Mouse (Mus musculus) cortical plate, adult 2 months (tissue): Measurements from ENCODE around the gene Tmc2. TPM values are rescaled to one million over a fixed set of nuclear protein-coding genes. Genes with fewer than 3 reads are reported as not detected.

Experiments used
- H3K27ac ChIP-seq: fragments of 200-500 bp; 2 replicates; pipeline ENCODE4 v1.5.1; 2012; ENCODE audit warnings: low read length, control low read depth, inconsistent platforms; ENCODE audit not compliant: insufficient read depth
- H3K4me1 ChIP-seq: fragments of 200-500 bp; 2 replicates; pipeline ENCODE4 v1.6.1; 2011; ENCODE audit warnings: low read length; ENCODE audit not compliant: control insufficient read depth, insufficient read depth
- H3K4me3 ChIP-seq: fragments of 200-500 bp; 2 replicates; pipeline ENCODE4 v1.5.1; 2011; ENCODE audit warnings: mild to moderate bottlenecking, low read length, control low read depth; ENCODE audit not compliant: insufficient read depth
- CTCF ChIP-seq: fragments of 200-500 bp; IDR thresholded peaks from 2 replicates; pipeline ENCODE4 v1.5.1; 2011; ENCODE audit warnings: mild to moderate bottlenecking, control low read depth, low read length; ENCODE audit not compliant: insufficient read depth; ENCODE audit errors: extremely low read depth
- POLR2A ChIP-seq: fragments of 200-500 bp; IDR thresholded peaks from 2 replicates; pipeline ENCODE4 v1.6.1; 2011; ENCODE audit warnings: mild to moderate bottlenecking, low read length, control low read depth; ENCODE audit not compliant: insufficient read depth; ENCODE audit errors: extremely low read depth
- polyA plus RNA-seq: library from polyadenylated mRNA; depleted of rRNA; stranded (reverse); fragments of >200 nt; gene quantifications from 2 replicates; pipeline ENCODE4 v1.2.3, GENCODE M21; 2012; rRNA removed

Gene Tmc2
- polyA plus RNA-seq, result not detected in 2 replicates

DNA sequence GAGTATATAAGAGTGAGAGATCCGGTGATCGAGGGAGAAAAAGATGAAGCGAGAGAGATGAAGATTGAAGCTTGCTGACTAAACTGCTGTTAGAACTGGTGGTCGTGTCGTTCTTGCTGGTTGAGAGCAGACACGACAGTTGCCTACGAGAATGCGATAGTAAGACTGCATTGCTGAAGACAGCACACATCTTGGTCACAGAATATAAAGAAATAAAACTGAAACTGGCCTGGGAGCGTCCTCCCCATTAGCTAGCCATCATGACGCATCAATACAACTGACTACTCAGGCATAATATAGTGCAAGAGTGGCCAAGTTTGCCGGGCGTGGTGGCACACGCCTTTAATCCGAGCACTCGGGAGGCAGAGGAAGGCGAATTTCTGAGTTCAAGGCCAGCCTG is at the start of gene Tmc2:
Tmc2 (plus strand) TSS at position 301 of the 400 bp plus-strand sequence.
- Histone ChIP-seq H3K4me3 (no peak within 1 kb of the TSS), H3K27ac (no peak within 1 kb of the TSS), H3K4me1 (0 out of 2 replicates have a peak, but pooled peaks cover 2% of the 10 kb centered on the region)
- TF ChIP-seq POLR2A (no peak), CTCF (no peak)

DNA sequence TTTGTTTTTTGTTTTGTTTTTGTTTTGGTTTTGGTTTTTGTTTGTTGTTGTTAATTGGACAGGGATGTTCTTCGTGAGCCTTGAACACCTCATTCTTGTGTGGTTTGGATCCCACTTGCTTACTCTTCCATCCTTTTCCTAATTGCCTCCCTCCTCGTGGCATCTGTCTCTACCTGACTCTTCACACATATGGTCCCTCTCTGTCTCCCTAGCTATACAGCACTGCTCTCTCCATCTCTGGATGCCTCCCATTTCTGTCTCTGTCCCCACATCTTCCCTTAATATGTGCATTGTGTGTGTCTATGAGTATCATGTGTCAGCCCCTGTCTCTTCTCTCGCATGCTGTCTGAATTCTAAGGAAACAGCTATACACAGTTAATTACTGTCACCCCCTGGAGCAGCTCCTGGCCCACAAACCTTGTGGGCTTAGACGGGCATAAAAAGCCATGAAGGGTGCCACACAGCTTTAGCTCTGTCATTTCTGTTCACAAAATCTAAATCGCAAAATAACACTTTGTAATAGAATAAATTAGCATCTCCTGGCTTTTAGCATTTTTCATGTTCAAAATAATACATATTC is 48.8 kb upstream of the Tmc2 start:
- Histone ChIP-seq H3K27ac (no peak overlapping the region), H3K4me3 (no peak overlapping the region), H3K4me1 (no peaks in the 10 kb centered on the region)
- TF ChIP-seq POLR2A, result no peak
- no peak for TF ChIP-seq CTCF

DNA sequence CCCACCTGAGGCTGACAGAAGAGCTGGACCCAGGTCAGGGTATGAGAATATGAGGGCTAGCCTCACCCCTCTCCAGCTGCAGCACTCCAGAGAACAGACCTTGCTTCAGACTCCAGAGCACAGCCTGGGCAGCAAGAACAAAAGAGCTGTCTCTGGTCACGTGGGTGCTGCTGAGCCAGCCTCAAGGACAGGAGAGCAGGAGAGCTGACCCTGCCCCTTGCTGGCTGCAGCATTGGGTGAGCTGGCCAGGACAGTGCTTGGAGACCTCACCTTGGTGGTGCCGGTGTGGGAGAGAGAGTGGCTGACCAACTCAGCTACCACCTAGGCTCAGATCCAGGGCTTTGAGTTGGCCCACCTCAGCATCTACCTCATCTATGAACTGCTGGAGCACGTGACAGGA is 39.8 kb upstream of the Tmc2 start:
- Histone ChIP-seq H3K27ac (no peak overlapping the region), H3K4me3 (no peak overlapping the region), H3K4me1 (no peaks in the 10 kb centered on the region)
- TF ChIP-seq POLR2A (no peak), CTCF (no peak)

DNA sequence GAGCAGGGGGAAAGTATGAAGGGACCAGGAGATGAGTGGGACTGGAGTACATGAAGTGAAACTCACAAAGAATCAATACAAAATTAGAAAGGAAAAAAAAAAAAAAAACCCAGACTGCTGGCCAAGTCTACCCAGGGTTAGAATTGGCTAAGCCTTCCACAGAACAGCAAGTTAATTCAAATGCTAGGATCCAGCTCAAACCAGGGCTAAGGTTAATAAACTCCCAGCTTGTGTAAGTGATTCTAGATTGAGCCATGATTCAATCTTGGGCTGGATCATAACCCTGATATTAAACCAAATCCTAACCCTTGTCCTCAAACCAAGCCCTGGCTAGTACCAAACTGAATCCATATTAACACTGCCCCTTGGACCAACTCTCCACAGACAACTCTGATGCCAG is 39.1 kb upstream of the Tmc2 start:
- TF ChIP-seq CTCF (no peak), POLR2A (no peak)
- Histone ChIP-seq H3K27ac (no peak overlapping the region), H3K4me1 (no peaks in the 10 kb centered on the region), H3K4me3 (no peak overlapping the region)

DNA sequence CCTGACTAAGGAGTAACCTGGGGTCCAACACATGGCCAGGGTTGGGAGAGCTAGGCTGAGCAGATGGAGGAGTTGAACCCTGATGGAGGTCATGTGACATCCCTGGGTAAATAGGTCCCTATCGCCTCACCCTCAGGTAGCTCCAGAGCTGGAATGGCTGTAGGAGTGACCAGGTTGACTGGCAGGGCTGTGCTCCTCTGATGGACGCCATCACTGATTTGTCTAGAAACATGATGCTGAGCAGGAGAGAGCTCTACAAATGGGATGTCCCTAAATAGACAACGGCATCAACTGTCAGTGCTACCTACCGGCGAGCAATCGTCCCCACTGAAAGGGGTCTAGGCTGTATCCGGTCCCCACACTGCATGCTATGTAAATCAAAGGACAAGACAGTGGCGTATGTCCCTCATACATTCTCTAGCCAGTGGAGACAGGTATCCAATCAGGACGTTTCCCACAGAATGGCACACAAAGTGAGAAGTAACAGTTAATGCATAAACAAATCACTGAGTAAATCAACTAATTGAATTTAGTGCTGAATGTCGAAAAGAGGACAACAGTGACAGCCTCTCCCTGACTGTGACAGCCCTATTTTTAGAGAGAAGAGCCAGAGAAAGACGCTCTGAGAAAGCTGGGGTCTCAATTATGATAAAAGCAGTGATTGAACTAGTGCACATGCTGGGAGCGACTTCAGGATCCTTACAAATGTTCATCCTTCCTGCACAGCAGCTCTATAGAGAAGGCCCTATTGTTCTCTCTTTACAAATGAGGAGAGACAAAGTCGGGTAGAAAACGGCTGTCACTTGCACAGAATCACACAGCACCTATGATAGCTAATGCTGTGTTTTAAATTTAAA is 37.5 kb upstream of the Tmc2 start:
- H3K27ac ChIP-seq, result no peak overlapping the region
- H3K4me3 ChIP-seq, result no peak overlapping the region
- H3K4me1 ChIP-seq, result no peaks in the 10 kb centered on the region
- TF ChIP-seq CTCF (no peak), POLR2A (no peak)

DNA sequence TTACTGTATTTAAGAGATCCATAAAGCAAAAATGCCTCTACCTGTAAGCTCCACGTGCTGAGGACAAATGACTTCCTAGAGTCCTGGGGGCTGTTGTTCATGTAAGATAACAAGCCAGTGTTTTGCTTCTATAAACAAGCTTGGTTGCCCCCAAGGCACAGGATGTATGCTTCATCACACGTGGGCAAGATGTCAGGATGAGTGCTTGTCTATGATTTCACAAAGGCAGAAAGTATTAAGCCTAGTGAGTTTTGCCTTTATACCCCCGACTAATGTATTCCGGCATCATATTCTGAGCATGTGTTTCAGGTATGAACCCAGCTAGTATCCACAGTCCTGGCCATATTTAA is 36.9 kb upstream of the Tmc2 start:
- H3K27ac ChIP-seq, result no peak overlapping the region
- no peak overlapping the region for H3K4me3 ChIP-seq
- TF ChIP-seq POLR2A (no peak), CTCF (no peak)
- H3K4me1 ChIP-seq, result no peaks in the 10 kb centered on the region

DNA sequence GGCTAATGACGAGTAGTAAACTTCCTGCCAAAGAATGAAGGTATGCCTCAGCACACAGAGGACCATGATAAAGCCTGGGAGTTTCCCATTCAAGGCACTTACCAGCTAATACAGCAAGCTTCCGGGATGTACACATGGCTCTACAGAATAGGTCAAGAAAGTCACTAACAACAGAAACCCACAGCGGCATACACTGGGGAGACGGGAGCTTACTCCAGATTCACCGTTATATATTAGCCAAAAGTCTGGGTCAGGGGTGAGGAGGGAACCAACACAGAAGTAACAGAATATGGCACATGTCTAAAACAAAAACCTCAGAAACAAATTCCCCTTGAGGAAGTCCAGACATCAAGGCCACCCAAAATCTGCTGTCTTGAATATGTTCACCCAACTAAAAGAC is 32.3 kb upstream of the Tmc2 start:
- TF ChIP-seq CTCF (no peak), POLR2A (no peak)

DNA sequence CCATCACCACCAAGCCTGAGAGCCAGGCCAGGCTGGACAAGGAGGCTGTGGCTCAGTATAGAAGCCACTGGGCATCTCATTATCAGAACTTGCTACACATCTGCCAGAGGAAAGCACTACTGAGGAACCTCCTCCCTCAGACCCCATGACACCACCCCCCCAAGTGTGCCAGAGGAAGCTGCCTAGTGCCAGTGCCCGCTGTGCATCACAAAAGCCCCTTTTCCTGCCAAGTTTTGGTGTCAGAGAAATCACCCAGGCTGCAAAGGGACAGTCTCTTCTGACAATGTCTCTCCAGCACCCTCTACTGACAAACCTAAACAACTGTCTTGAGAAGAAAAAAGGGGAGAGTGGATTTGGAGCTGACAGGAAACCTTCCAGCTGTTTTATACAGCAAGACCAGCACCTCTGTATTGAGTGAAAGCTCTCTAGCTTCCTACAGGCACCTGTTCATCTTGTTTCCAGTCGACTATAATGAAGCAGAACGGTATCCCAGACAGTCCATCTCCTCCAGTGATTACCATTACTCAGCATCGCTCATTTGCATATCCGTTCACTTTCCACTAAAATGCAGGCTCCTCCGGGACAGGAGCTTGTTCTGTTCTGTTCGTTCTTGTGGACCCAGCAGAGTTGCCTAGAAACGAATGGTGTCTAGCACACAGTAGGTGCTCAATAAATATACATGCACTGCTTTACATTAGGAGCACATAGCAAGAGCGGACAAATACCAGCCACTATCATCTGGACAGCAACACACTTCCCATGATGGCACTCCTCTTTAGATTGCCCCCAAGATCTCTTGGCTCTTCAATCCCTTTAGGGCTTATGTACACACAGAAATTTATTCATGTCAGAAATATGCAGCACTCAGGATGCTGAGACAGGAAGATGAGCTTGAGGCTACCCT is 28.4 kb upstream of the Tmc2 start:
- H3K4me3 ChIP-seq, result no peak overlapping the region
- no peak overlapping the region for H3K27ac ChIP-seq
- TF ChIP-seq POLR2A (no peak), CTCF (peak; percentile 62)
- H3K4me1 ChIP-seq, result no peaks in the 10 kb centered on the region; the same call in 1 of the 2 replicates

More for the DNA sequence above, 32.3 kb upstream of the Tmc2 start:
- no peak overlapping the region for H3K4me3 ChIP-seq
- H3K27ac ChIP-seq, result no peak overlapping the region
- no peaks in the 10 kb centered on the region for H3K4me1 ChIP-seq

DNA sequence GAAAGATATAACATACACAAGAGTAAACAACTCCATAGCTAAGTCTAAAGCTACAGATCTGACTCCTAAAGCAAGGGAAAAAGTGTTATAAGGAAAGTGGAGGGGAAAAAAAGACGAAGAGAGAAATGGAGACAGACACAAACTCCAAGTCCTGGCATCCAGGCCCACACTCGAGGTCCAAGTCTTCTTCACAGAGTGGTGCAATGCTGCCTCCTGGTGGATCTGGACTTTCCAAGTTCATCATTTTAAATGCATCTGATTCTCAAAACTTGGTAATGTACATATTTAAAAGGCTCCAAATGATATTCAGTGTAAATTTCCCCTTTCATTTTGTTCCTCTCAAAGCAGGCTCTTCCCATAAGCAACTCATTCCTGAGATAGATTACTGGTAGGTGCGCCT is 27.1 kb upstream of the Tmc2 start:
- TF ChIP-seq CTCF (peak; percentile 84), POLR2A (no peak)

More for the DNA sequence above, 27.1 kb upstream of the Tmc2 start:
- Histone ChIP-seq H3K4me3 (no peak overlapping the region), H3K27ac (no peak overlapping the region), H3K4me1 (no peaks in the 10 kb centered on the region; the same call in 1 of the 2 replicates)
